In the genomic region with DNA sequence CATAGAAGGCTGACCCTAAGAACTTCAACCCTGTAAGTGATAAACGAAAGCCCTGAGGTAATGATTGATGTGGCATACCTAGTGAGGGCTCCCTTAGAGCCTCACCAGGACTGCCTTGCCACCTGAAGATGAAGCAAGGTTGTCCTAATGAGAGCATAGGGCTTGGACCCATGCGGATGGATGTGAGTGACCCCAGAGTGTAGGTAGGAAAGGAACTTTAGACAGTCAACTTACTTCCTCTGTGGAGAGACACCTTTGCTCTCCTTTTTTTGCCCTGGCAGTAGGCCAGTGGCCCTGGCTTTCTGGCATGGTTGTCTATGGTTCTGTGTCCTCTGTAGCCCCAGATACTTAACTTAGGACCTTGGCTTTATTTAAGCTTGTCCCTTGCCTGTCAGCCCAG, we compare ENCODE assay signal across 9 mouse cellular contexts. TPM values are rescaled to one million over a fixed set of nuclear protein-coding genes. Genes with fewer than 3 reads are reported as not detected.
A peak's percentile ranks its signal among the peaks of the same experiment; 100 is the strongest.
DNase-seq lines count a peak whose midpoint lies in the region; ATAC-seq and TF ChIP-seq lines count a peak whose summit lies in the region.
"Had no signal": no experiment of that assay in that cellular context is flagged by ENCODE, and none has a peak within 500 bp of the region (broad histone marks: within the 10 kb centered on the region; RNA-seq: fewer than 3 reads in every experiment).

No protein-coding gene starts in this region.

- no peak for DNase-seq in heart, postnatal 10 days
- DNase-seq in left cerebral cortex, adult 11 months (ENCODE audit: low spot score): no peak
- no peak for DNase-seq in c-Kit-positive CD71-positive TER-119-positive erythroid progenitor cells, embryonic 14.5 days (ENCODE audit: low spot score)

- intact Hi-C loops in heart, postnatal 10 days (cut with DNase I): loop anchor here (2.0 kb wide), 1 partner anchor 18 kb away; a partner anchor contains a TSS

- H3K27me3 ChIP-seq in heart, embryonic 11.5 days (ENCODE audit: control insufficient read depth, insufficient read depth, low read length): no peaks in the 10 kb centered on the region
- no peaks in the 10 kb centered on the region for H3K27me3 ChIP-seq in kidney, embryonic 14.5 days (ENCODE audit: control insufficient read depth, insufficient read depth, low read length)
- no peaks in the 10 kb centered on the region for H3K27me3 ChIP-seq in midbrain, embryonic 16.5 days (ENCODE audit: control insufficient read depth, insufficient read depth, low read depth, low read length)
- H3K27me3 ChIP-seq: Patski had no signal

- no peak overlapping the region for H3K27ac ChIP-seq in heart, embryonic 11.5 days (ENCODE audit: low read depth, low read length)
- no peak overlapping the region for H3K27ac ChIP-seq in embryonic fibroblast, embryonic 13.5 days (ENCODE audit: insufficient read depth, low read length)
- H3K27ac ChIP-seq in kidney, embryonic 14.5 days (ENCODE audit: low read depth, low read length): no peak overlapping the region
- H3K27ac ChIP-seq in midbrain, embryonic 16.5 days (ENCODE audit: low read length): no peak overlapping the region

- H3K9me3 ChIP-seq in heart, embryonic 11.5 days (replicated peaks; ENCODE audit: control insufficient read depth, low read length): no peaks in the 10 kb centered on the region
- no peaks in the 10 kb centered on the region for H3K9me3 ChIP-seq in kidney, embryonic 14.5 days (ENCODE audit: control insufficient read depth, low read length)
- H3K9me3 ChIP-seq in midbrain, embryonic 16.5 days (replicated peaks; ENCODE audit: control insufficient read depth, low read length, poor library complexity, severe bottlenecking): no peaks in the 10 kb centered on the region

- H3K4me1 ChIP-seq in heart, embryonic 11.5 days (ENCODE audit: control insufficient read depth, insufficient read depth, low read length): peaks cover 10% of the 10 kb centered on the region
- H3K4me1 ChIP-seq in embryonic fibroblast, embryonic 13.5 days (ENCODE audit: control insufficient read depth, insufficient read depth, low read length): no peaks in the 10 kb centered on the region
- H3K4me1 ChIP-seq in kidney, embryonic 14.5 days (ENCODE audit: control insufficient read depth, insufficient read depth, low read length): peaks cover 14% of the 10 kb centered on the region
- H3K4me1 ChIP-seq in midbrain, embryonic 16.5 days (ENCODE audit: control insufficient read depth, insufficient read depth, low read length): peaks cover 22% of the 10 kb centered on the region

- TF ChIP-seq POLR2A in embryonic fibroblast, embryonic 13.5 days (IDR thresholded peaks at IDR 0.05; ENCODE audit: low read depth, low read length): no peak

- no peak for ATAC-seq in heart, embryonic 11.5 days (replicated peaks; ENCODE audit: insufficient number of reproducible peaks, low FRiP score, low TSS enrichment)
- no peak for ATAC-seq in kidney, embryonic 14.5 days (ENCODE audit: low FRiP score, low TSS enrichment)
- ATAC-seq in midbrain, embryonic 16.5 days: no peak
- ATAC-seq in monocyte, adult 5-6 weeks (replicated peaks; ENCODE audit: insufficient number of reproducible peaks, low FRiP score, low TSS enrichment, poor library complexity, severe bottlenecking): no peak
- ATAC-seq: Patski had no signal

- 90% methylated on average over 2 of the region's 2 CpGs for WGBS in heart, embryonic 11.5 days (ENCODE audit: insufficient replicate concordance)
- 87% methylated on average over 2 of the region's 2 CpGs for WGBS in kidney, embryonic 14.5 days
- 94% methylated on average over 2 of the region's 2 CpGs for WGBS in midbrain, embryonic 16.5 days

- H3K36me3 ChIP-seq in heart, embryonic 11.5 days (ENCODE audit: control insufficient read depth, insufficient read depth, low read length): peaks cover 12% of the 10 kb centered on the region
- peaks cover 26% of the 10 kb centered on the region for H3K36me3 ChIP-seq in kidney, embryonic 14.5 days (ENCODE audit: control insufficient read depth, insufficient read depth, low read length)
- peaks cover 13% of the 10 kb centered on the region for H3K36me3 ChIP-seq in midbrain, embryonic 16.5 days (ENCODE audit: control insufficient read depth, insufficient read depth, low read length)

- no peak overlapping the region for H3K9ac ChIP-seq in heart, embryonic 11.5 days (ENCODE audit: low read depth, low read length)
- 0 out of 2 replicates have a peak overlapping the region, but pooled peaks have one; percentile 68 for H3K9ac ChIP-seq in kidney, embryonic 14.5 days (ENCODE audit: low read depth, low read length)
- peak overlapping the region; percentile 81; the same call in 1 of the 2 replicates for H3K9ac ChIP-seq in midbrain, embryonic 16.5 days (ENCODE audit: low read depth, low read length)

- peak overlapping the region; percentile 100 for H3K4me2 ChIP-seq in heart, embryonic 11.5 days
- H3K4me2 ChIP-seq in kidney, embryonic 14.5 days (replicated peaks; ENCODE audit: low read depth, low read length): peak overlapping the region; percentile 95
- H3K4me2 ChIP-seq in midbrain, embryonic 16.5 days (ENCODE audit: low read length): peak overlapping the region; percentile 100

- TF ChIP-seq CTCF in embryonic fibroblast, embryonic 13.5 days (IDR thresholded peaks at IDR 0.05; ENCODE audit: borderline replicate concordance, insufficient read depth, low read length): no peak

- peak overlapping the region; percentile 97 for H3K4me3 ChIP-seq in heart, embryonic 11.5 days (ENCODE audit: low read depth, low read length)
- H3K4me3 ChIP-seq in embryonic fibroblast, embryonic 13.5 days (ENCODE audit: insufficient read depth, low read length): peak overlapping the region; percentile 66; the same call in 1 of the 2 replicates
- peak overlapping the region; percentile 91 for H3K4me3 ChIP-seq in kidney, embryonic 14.5 days (ENCODE audit: low read length)
- H3K4me3 ChIP-seq in midbrain, embryonic 16.5 days (ENCODE audit: low read depth, low read length): peak overlapping the region; percentile 95; the same call in 1 of the 2 replicates

RNA-seq across cellular contexts. Expression of a gene that starts 1.7 kb away (rescaled TPM):
- 24.5 and 25.1 TPM in 2 replicates for polyA plus RNA-seq in heart, embryonic 11.5 days (2014; fragmentation: Nextera tagmentation; extraction: Ambion mirVana)
- total RNA-seq in heart, postnatal 10 days (2021): 10 to 100 TPM; 25.9 to 26.6 TPM
- polyA plus RNA-seq in embryonic fibroblast, embryonic 13.5 days (2011; ENCODE audit: insufficient read length, low read depth, missing spikeins): 14.5 and 19.3 TPM in 2 replicates
- 28.8 and 40.3 TPM in 2 replicates for polyA plus RNA-seq in kidney, embryonic 14.5 days (2014; fragmentation: Nextera tagmentation; extraction: Ambion mirVana)
- polyA plus RNA-seq in midbrain, embryonic 16.5 days (2015; fragmentation: Nextera tagmentation; extraction: Ambion mirVana): 21.4 and 21.9 TPM in 2 replicates
- 6.6 to 14.0 TPM (median 9.7 TPM) in 3 replicates for total RNA-seq in monocyte, adult 5-6 weeks (2017)

RNA-seq across cellular contexts. Expression of a gene that starts 16.9 kb away (rescaled TPM):
- 182 and 200 TPM in 2 replicates for polyA plus RNA-seq in heart, embryonic 11.5 days (2014; fragmentation: Nextera tagmentation; extraction: Ambion mirVana)
- total RNA-seq in heart, postnatal 10 days (2021): 100 to 1,000 TPM; 144 to 158 TPM
- polyA plus RNA-seq in embryonic fibroblast, embryonic 13.5 days (2011; ENCODE audit: insufficient read length, low read depth, missing spikeins): 249 and 278 TPM in 2 replicates
- 161 and 246 TPM in 2 replicates for polyA plus RNA-seq in kidney, embryonic 14.5 days (2014; fragmentation: Nextera tagmentation; extraction: Ambion mirVana)
- 197 and 202 TPM in 2 replicates for polyA plus RNA-seq in midbrain, embryonic 16.5 days (2015; fragmentation: Nextera tagmentation; extraction: Ambion mirVana)
- 189 to 231 TPM (median 229 TPM) in 3 replicates for total RNA-seq in monocyte, adult 5-6 weeks (2017)

RNA-seq across cellular contexts. Expression of a gene that starts 18.0 kb away (rescaled TPM):
- 15.6 and 18.9 TPM in 2 replicates for polyA plus RNA-seq in heart, embryonic 11.5 days (2014; fragmentation: Nextera tagmentation; extraction: Ambion mirVana)
- total RNA-seq in heart, postnatal 10 days (2021): 10 to 100 TPM; 36.0 to 52.5 TPM
- polyA plus RNA-seq in embryonic fibroblast, embryonic 13.5 days (2011; ENCODE audit: insufficient read length, low read depth, missing spikeins): 11.5 and 14.9 TPM in 2 replicates
- polyA plus RNA-seq in kidney, embryonic 14.5 days (2014; fragmentation: Nextera tagmentation; extraction: Ambion mirVana): 10.1 and 15.1 TPM in 2 replicates
- 13.2 and 13.9 TPM in 2 replicates for polyA plus RNA-seq in midbrain, embryonic 16.5 days (2015; fragmentation: Nextera tagmentation; extraction: Ambion mirVana)
- 8.5 to 18.3 TPM (median 17.4 TPM) in 3 replicates for total RNA-seq in monocyte, adult 5-6 weeks (2017)

RNA-seq across cellular contexts. Expression of a gene that starts 48.7 kb away (rescaled TPM):
- polyA plus RNA-seq in heart, embryonic 11.5 days (2014; fragmentation: Nextera tagmentation; extraction: Ambion mirVana): 158 and 160 TPM in 2 replicates
- total RNA-seq in heart, postnatal 10 days (2021): 10 to 100 TPM; 45.1 to 52.5 TPM
- polyA plus RNA-seq in embryonic fibroblast, embryonic 13.5 days (2011; ENCODE audit: insufficient read length, low read depth, missing spikeins): 67.1 and 70.0 TPM in 2 replicates
- 205 and 217 TPM in 2 replicates for polyA plus RNA-seq in kidney, embryonic 14.5 days (2014; fragmentation: Nextera tagmentation; extraction: Ambion mirVana)
- polyA plus RNA-seq in midbrain, embryonic 16.5 days (2015; fragmentation: Nextera tagmentation; extraction: Ambion mirVana): 214 and 221 TPM in 2 replicates
- total RNA-seq in monocyte, adult 5-6 weeks (2017): 13.3 to 20.4 TPM (median 17.9 TPM) in 3 replicates
